Mouse (Mus musculus) ES-E14 (cell line): ENCODE data around the gene Zfp831.

Experiments used
- CHD2 ChIP-seq: IDR thresholded peaks from 2 replicates; pipeline ENCODE4 v1.6.1; 2014; ENCODE audit warnings: mild to moderate bottlenecking, low read depth, low read length, inconsistent platforms
- ZC3H11A ChIP-seq: IDR thresholded peaks from 2 replicates; pipeline ENCODE4 v1.6.1; 2012; ENCODE audit warnings: low read depth, mild to moderate bottlenecking, inconsistent platforms, low read length, borderline replicate concordance
- ZNF384 ChIP-seq: IDR thresholded peaks from 2 replicates; pipeline ENCODE4 v1.6.1; 2012; ENCODE audit warnings: low read depth, low read length, inconsistent platforms

- no peak for TF ChIP-seq ZC3H11A
- no peak for TF ChIP-seq CHD2
- no peak for TF ChIP-seq ZNF384
Measured at GRCm38 (mm10) chr2:174707101-174707500, 63.8 kb downstream of the Zfp831 start.
